Mouse (Mus musculus) A20 (cell line): Measurements from ENCODE around the gene M1ap.

Experiments
- DNase-seq: peaks from one replicate; pipeline ENCODE4 v3.0.0-alpha.2; 2011; ENCODE audit warnings: low read depth, low spot score

The M1ap gene

DNA sequence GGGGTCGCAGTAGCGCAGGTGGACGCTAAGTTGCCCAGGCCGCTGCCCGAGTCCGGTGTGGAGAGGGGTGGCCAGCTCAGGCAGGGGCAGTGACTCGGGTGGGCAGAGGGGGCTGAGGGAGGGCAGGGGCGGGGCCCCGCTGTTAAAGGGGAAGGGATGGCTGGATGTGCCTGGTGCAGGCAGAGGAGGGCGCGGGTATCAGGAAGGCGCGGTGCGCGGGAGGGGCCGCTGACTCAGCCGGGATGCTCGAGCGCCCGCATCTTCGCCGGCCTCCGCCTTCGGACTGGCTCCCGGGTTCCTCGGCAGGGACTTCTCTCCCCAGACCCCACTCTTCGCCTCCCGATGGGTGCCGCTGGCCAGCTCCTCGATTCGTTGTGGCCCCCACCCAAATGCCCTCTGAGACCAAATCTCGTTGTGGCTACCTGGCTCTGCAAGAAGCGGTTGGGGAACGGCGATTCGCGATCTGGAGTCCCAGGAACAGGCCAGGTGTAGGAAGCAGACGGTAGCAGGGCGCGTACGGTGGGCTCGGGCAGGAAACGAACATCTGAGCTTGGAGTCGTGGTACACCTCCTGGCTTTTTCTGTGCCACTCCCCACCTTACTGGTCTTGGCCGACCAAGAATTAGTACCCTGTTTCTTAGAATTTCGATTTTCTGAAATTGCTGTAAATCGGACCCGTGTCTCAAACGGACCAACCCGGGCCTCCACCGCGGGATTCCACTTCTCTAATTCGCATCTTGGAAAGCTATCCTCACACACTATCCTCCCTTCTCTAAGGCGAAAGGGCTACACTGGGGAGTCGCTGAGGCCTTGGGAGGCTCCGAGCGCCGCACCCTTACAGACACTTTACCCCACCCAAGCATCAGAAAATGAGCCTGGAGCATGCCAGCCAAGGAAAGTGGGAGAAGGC lies 123.9 kb downstream of the M1ap start:
- no peak for DNase-seq

DNA sequence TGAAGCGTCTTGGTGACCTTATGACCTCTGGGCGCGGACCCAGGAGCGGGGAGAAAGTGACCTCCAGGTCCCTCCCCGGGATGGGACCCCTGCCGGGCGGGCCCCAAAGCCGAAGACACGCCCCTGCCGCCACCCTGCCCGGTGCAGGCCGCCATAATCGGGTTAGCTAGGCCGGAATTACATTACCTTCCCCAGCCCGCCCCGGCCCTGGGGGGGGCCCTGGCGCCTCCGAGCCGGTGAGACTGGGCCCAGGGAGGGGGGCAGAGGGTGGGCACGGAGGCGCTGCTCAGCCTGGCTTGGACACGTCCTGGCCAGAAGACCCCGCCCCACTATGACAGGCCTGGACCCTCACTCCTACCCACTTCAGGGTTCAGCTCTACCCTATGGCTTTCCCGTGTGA lies 124.5 kb downstream of the M1ap start:
- no peak for DNase-seq

DNA sequence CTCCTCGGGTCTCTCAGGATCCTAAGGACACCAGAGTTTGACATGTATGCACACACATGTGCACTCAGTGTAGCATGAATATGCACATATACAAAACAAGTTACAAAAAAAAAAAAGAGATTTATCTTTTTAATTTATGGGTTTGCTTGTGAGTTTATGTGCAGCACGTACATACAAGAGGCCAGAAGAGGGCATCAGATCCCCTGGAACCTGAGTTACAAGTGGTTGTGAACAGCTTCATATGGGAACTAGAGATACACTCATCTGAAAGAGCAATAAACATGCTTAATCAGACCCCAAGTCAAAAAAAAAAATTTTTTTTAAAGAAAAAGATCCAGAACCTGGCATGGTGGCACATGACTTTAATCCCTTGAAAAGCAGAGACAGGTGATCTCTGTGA lies 128.3 kb downstream of the M1ap start:
- peak; percentile 38 for DNase-seq

DNA sequence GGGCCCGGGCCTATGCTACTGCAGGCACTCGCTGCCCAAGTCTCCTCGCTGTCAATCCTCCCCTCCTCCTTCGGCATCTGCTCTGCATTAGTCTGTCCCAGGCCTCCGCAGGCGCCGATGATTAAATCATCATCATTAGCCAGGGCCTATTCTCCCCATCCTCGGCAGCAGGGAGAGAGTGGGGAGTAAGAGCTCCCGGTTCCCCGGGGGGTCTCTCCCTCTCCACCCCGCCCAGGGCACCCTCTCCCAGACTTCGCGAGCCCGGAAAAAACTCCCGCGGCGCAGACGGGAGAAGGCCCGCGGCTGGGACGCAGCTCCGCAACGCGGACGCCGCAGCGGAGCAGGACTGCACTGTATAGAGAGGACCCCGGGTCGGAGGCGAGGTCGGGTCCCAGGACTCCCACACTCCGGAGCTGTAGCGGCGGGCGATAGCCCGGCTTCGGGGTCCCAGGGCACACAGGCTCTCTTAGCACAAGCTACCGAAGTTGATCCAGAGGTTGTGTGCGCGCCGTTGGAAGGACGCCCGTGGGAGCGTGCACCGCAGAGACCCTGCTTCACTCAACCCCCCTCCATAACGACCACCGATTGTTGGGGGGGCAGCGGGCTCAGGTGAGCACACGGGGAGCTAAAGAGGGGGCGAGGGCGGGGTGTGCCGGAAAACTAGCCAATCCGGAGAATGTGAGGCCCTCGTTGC lies 131.1 kb downstream of the M1ap start, which contains the start of gene Pcgf1:
Pcgf1 (plus strand) TSS at position 240 of the 694 bp plus-strand sequence.
- peak; percentile 32 for DNase-seq

DNA sequence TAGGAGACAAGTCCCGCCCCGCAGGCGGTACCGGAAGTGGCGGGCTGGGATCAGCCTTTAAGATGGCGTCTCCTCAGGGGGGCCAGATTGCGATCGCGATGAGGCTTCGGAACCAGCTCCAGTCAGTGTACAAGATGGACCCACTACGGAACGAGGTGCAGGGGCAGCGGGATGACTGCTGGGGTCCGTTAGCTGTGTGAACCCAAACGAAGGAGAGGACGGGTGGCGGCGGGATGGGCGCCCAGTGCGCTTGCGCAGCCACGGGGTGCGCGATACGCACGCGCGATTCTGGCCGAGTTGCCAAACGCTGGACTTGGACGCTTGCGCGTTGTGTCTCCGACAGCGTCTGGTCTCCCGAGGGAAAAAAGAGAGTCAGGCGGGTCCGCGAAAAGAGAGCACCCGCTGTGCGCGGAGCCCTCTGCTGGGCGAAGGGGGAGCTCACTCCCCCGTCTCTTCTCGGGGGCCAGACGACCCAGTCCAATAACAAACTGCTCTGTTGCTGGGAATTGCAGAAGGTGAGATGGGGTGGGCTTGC lies 131.7 kb downstream of the M1ap start:
- peak; percentile 93 for DNase-seq
